Mouse (Mus musculus) liver, embryonic 16.5 days (tissue): Measurements from ENCODE around the gene Ccpg1. TPM values are rescaled to one million over a fixed set of nuclear protein-coding genes. Genes with fewer than 3 reads are reported as not detected.
A peak's percentile ranks its signal among the peaks of the same experiment; 100 is the strongest.

Experiments
- ATAC-seq: fragments of 200-750 bp; cut with Nextera tagmentation; 2 replicates; pipeline ENCODE4 v1.8.0; 2017; ENCODE audit warnings: low read depth, mild to moderate bottlenecking, moderate number of reproducible peaks, moderate library complexity
- H3K27ac ChIP-seq: fragments of 300-500 bp; sonication (generic); 2 replicates; pipeline ENCODE4 v1.5.1; 2014; ENCODE audit warnings: mild to moderate bottlenecking, low read length
- H3K27me3 ChIP-seq: fragments of 300-500 bp; sonication (generic); 2 replicates; pipeline ENCODE4 v1.6.1; 2014; ENCODE audit warnings: low read depth, low read length, mixed read lengths; ENCODE audit not compliant: control insufficient read depth, insufficient read depth
- H3K36me3 ChIP-seq: fragments of 300-500 bp; sonication (generic); 2 replicates; pipeline ENCODE4 v1.6.1; 2014; ENCODE audit warnings: mild to moderate bottlenecking; ENCODE audit not compliant: control insufficient read depth, insufficient read depth
- H3K4me1 ChIP-seq: fragments of 300-500 bp; sonication (generic); 2 replicates; pipeline ENCODE4 v1.6.1; 2014; ENCODE audit warnings: low read depth, low read length, mixed read lengths; ENCODE audit not compliant: control insufficient read depth
- H3K4me2 ChIP-seq: fragments of 300-500 bp; sonication (generic); 2 replicates; pipeline ENCODE4 v1.6.1; 2014; ENCODE audit warnings: low read depth, low read length, mixed read lengths
- H3K4me3 ChIP-seq: fragments of 300-500 bp; sonication (generic); 2 replicates; pipeline ENCODE4 v1.5.1; 2014; ENCODE audit warnings: low read depth, mild to moderate bottlenecking, low read length
- H3K9ac ChIP-seq: fragments of 300-500 bp; sonication (generic); 2 replicates; pipeline ENCODE4 v1.6.1; 2014; ENCODE audit warnings: low read depth, low read length
- H3K9me3 ChIP-seq: fragments of 300-500 bp; sonication (generic); replicated peaks from 2 replicates; pipeline ENCODE4 v1.6.1; 2016; ENCODE audit warnings: low read length; ENCODE audit not compliant: control insufficient read depth
- WGBS: fragments of 180-500 bp; shearing (Covaris S2); extraction: QIAGEN DNeasy Blood & Tissue Kit; methylation state at CpG from one replicate; pipeline ENCODE4 v1.1.7; 2014; ENCODE audit not compliant: insufficient replicate concordance; 5-methylcytosine and 5-hydroxymethylcytosine counted together
- polyA plus RNA-seq: library from polyadenylated mRNA; unstranded; fragments of >200 nt; fragmentation: Nextera tagmentation; extraction: Ambion mirVana; gene quantifications from 2 replicates; pipeline ENCODE4 v1.2.1, GENCODE M21; 2015

The Ccpg1 gene
- polyA plus RNA-seq, 1 experiment from 2014 or later = 13.3 TPM

GRCm38 (mm10) chr9:73045711-73046110 lies 60.5 kb downstream of the Ccpg1 start:
- ATAC-seq = no peak
- WGBS = 35% methylated on average over 10 of the region's 10 CpGs
- no peaks in the 10 kb centered on the region for H3K9me3 ChIP-seq
- peak overlapping the region; percentile 72; the same call in 1 of the 2 replicates for H3K4me2 ChIP-seq
- H3K27me3 ChIP-seq = no peaks in the 10 kb centered on the region
- H3K27ac ChIP-seq = no peak overlapping the region
- H3K36me3 ChIP-seq = no peaks in the 10 kb centered on the region
- peaks cover 11% of the 10 kb centered on the region for H3K4me1 ChIP-seq
- peak overlapping the region; percentile 59 for H3K4me3 ChIP-seq
- peak overlapping the region; percentile 42; the same call in 1 of the 2 replicates for H3K9ac ChIP-seq

GRCm38 (mm10) chr9:73047906-73048305 lies 62.7 kb downstream of the Ccpg1 start:
- Histone ChIP-seq H3K4me3 (no peak overlapping the region), H3K9ac (no peak overlapping the region), H3K4me2 (no peak overlapping the region), H3K36me3 (no peaks in the 10 kb centered on the region), H3K9me3 (no peaks in the 10 kb centered on the region), H3K27me3 (no peaks in the 10 kb centered on the region), H3K4me1 (peaks cover 10% of the 10 kb centered on the region), H3K27ac (no peak overlapping the region)
- 55% methylated on average over 2 of the region's 2 CpGs for WGBS
- no peak for ATAC-seq

- peaks cover 9% of the 10 kb centered on the region for H3K4me1 ChIP-seq
- H3K36me3 ChIP-seq = no peaks in the 10 kb centered on the region
- 17% methylated on average over 4 of the region's 4 CpGs for WGBS
- H3K27ac ChIP-seq = no peak overlapping the region
- no peak overlapping the region for H3K4me3 ChIP-seq
- no peaks in the 10 kb centered on the region for H3K9me3 ChIP-seq
- H3K27me3 ChIP-seq = no peaks in the 10 kb centered on the region
- no peak overlapping the region for H3K9ac ChIP-seq
- ATAC-seq = no peak
- H3K4me2 ChIP-seq = no peak overlapping the region
Observed at GRCm38 (mm10) chr9:73048927-73049326, 63.7 kb downstream of the Ccpg1 start.

GRCm38 (mm10) chr9:73049833-73050232 lies 64.6 kb downstream of the Ccpg1 start:
- Histone ChIP-seq H3K27ac (no peak overlapping the region), H3K36me3 (no peaks in the 10 kb centered on the region), H3K27me3 (no peaks in the 10 kb centered on the region), H3K9ac (no peak overlapping the region), H3K4me1 (peaks cover 4% of the 10 kb centered on the region), H3K4me2 (no peak overlapping the region), H3K9me3 (no peaks in the 10 kb centered on the region), H3K4me3 (no peak overlapping the region)
- WGBS = 65% methylated on average over 5 of the region's 5 CpGs
- no peak for ATAC-seq

- H3K36me3 ChIP-seq = no peaks in the 10 kb centered on the region
- H3K4me1 ChIP-seq = no peaks in the 10 kb centered on the region
- H3K27ac ChIP-seq = no peak overlapping the region
- no peaks in the 10 kb centered on the region for H3K9me3 ChIP-seq
- 53% methylated on average over 8 of the region's 8 CpGs for WGBS
- H3K4me3 ChIP-seq = no peak overlapping the region
- no peak for ATAC-seq
- H3K27me3 ChIP-seq = no peaks in the 10 kb centered on the region
- H3K9ac ChIP-seq = no peak overlapping the region
- no peak overlapping the region for H3K4me2 ChIP-seq
Observed at GRCm38 (mm10) chr9:73050606-73051005, 65.4 kb downstream of the Ccpg1 start.

- no peak overlapping the region for H3K27ac ChIP-seq
- H3K27me3 ChIP-seq = no peaks in the 10 kb centered on the region
- no peaks in the 10 kb centered on the region for H3K4me1 ChIP-seq
- no peaks in the 10 kb centered on the region for H3K36me3 ChIP-seq
- ATAC-seq = no peak
- H3K4me3 ChIP-seq = no peak overlapping the region
- 56% methylated on average over 10 of the region's 10 CpGs for WGBS
- no peak overlapping the region for H3K4me2 ChIP-seq
- H3K9ac ChIP-seq = no peak overlapping the region
- no peaks in the 10 kb centered on the region for H3K9me3 ChIP-seq
Observed at GRCm38 (mm10) chr9:73055441-73055911, 70.2 kb downstream of the Ccpg1 start.

- Histone ChIP-seq H3K9ac (no peak overlapping the region), H3K9me3 (no peaks in the 10 kb centered on the region), H3K27ac (no peak overlapping the region), H3K4me2 (no peak overlapping the region), H3K4me3 (no peak overlapping the region), H3K36me3 (no peaks in the 10 kb centered on the region), H3K27me3 (no peaks in the 10 kb centered on the region), H3K4me1 (no peaks in the 10 kb centered on the region)
- ATAC-seq = no peak
- 76% methylated on average over 4 of the region's 4 CpGs for WGBS
Observed at GRCm38 (mm10) chr9:73059224-73059623, 74.0 kb downstream of the Ccpg1 start.

GRCm38 (mm10) chr9:73063621-73064290 lies 78.5 kb downstream of the Ccpg1 start:
- ATAC-seq = no peak
- Histone ChIP-seq H3K4me2 (no peak overlapping the region), H3K9ac (no peak overlapping the region)

More at GRCm38 (mm10) chr9:73063621-73064290, 78.5 kb downstream of the Ccpg1 start:
- WGBS = 61% methylated on average over 15 of the region's 15 CpGs
- Histone ChIP-seq H3K4me3 (no peak overlapping the region), H3K27me3 (no peaks in the 10 kb centered on the region), H3K4me1 (peaks cover 7% of the 10 kb centered on the region), H3K36me3 (no peaks in the 10 kb centered on the region), H3K9me3 (no peaks in the 10 kb centered on the region), H3K27ac (no peak overlapping the region)
